Mouse (Mus musculus) olfactory bulb, adult 2 months (tissue): ENCODE measurements around the gene Golga2.

Experiments used
- CTCF ChIP-seq: fragments of 200-500 bp; IDR thresholded peaks from 2 replicates; pipeline ENCODE4 v1.5.1; 2012; ENCODE audit warnings: low read depth, mild to moderate bottlenecking, low read length, moderate library complexity; ENCODE audit not compliant: insufficient read depth
- POLR2A ChIP-seq: fragments of 200-500 bp; IDR thresholded peaks from 2 replicates; pipeline ENCODE4 v1.6.1; 2012; ENCODE audit warnings: mild to moderate bottlenecking, low read depth, low read length, moderate library complexity; ENCODE audit not compliant: insufficient read depth

GRCm38 (mm10) chr2:32351471-32351961 is 64.3 kb downstream of the Golga2 start:
- TF ChIP-seq CTCF (no peak), POLR2A (no peak)
